Mouse (Mus musculus) heart, embryonic 10.5 days (tissue): ENCODE data around the gene Tmtc4. TPM values are rescaled to one million over a fixed set of nuclear protein-coding genes. Genes with fewer than 3 reads are reported as not detected.

Experiments used
- DNase-seq: peaks from one replicate; pipeline ENCODE4 v3.0.0-alpha.2; 2017; ENCODE audit warnings: low spot score
- H3K27ac ChIP-seq: fragments of 300-500 bp; sonication (generic); 2 replicates; pipeline ENCODE4 v1.5.1; 2016; ENCODE audit warnings: mild to moderate bottlenecking
- H3K27me3 ChIP-seq: fragments of 300-500 bp; sonication (generic); 2 replicates; pipeline ENCODE4 v1.6.1; 2016; ENCODE audit warnings: mild to moderate bottlenecking; ENCODE audit not compliant: poor library complexity, insufficient read depth, severe bottlenecking
- H3K36me3 ChIP-seq: fragments of 300-500 bp; sonication (generic); 2 replicates; pipeline ENCODE4 v1.6.1; 2016; ENCODE audit warnings: mild to moderate bottlenecking, moderate library complexity
- H3K4me1 ChIP-seq: fragments of 300-500 bp; sonication (generic); 2 replicates; pipeline ENCODE4 v1.6.1; 2016; ENCODE audit warnings: mild to moderate bottlenecking
- H3K4me3 ChIP-seq: fragments of 300-500 bp; sonication (generic); 2 replicates; pipeline ENCODE4 v1.5.1; 2016; ENCODE audit warnings: mild to moderate bottlenecking, moderate library complexity
- H3K9me3 ChIP-seq: fragments of 300-500 bp; sonication (generic); 2 replicates; pipeline ENCODE4 v1.6.1; 2016; ENCODE audit warnings: mild to moderate bottlenecking, moderate library complexity
- WGBS: fragments of 180-500 bp; shearing (Covaris S2); methylation state at CpG from one replicate; pipeline ENCODE4 v1.1.7; 2016; 5-methylcytosine and 5-hydroxymethylcytosine counted together
- polyA plus RNA-seq: library from polyadenylated mRNA; unstranded; fragments of >200 nt; fragmentation: Nextera tagmentation; extraction: Ambion mirVana; gene quantifications from 2 replicates; pipeline ENCODE4 v1.2.1, GENCODE M21; 2016

Gene Tmtc4
- polyA plus RNA-seq, 1 experiment from 2014 or later = 23.2 TPM

GRCm38 (mm10) chr14:122992937-122993336, 9.1 kb upstream of the Tmtc4 start:
- WGBS = 64% methylated on average over 6 of the region's 6 CpGs
- Histone ChIP-seq H3K4me3 (no peak overlapping the region), H3K4me1 (no peaks in the 10 kb centered on the region), H3K9me3 (no peaks in the 10 kb centered on the region), H3K27me3 (no peaks in the 10 kb centered on the region), H3K36me3 (no peaks in the 10 kb centered on the region), H3K27ac (no peak overlapping the region)
- no peak for DNase-seq

GRCm38 (mm10) chr14:122990521-122991052, 6.8 kb upstream of the Tmtc4 start:
- no peaks in the 10 kb centered on the region for H3K27me3 ChIP-seq
- H3K9me3 ChIP-seq = no peaks in the 10 kb centered on the region
- no peaks in the 10 kb centered on the region for H3K36me3 ChIP-seq
- 53% methylated on average over 4 of the region's 4 CpGs for WGBS
- no peaks in the 10 kb centered on the region for H3K4me1 ChIP-seq
- no peak for DNase-seq
- H3K27ac ChIP-seq = no peak overlapping the region
- no peak overlapping the region for H3K4me3 ChIP-seq

- WGBS = 53% methylated on average over 2 of the region's 2 CpGs
- H3K9me3 ChIP-seq = no peaks in the 10 kb centered on the region
- no peaks in the 10 kb centered on the region for H3K36me3 ChIP-seq
- H3K27me3 ChIP-seq = no peaks in the 10 kb centered on the region
- H3K4me3 ChIP-seq = no peak overlapping the region
- no peak overlapping the region for H3K27ac ChIP-seq
- DNase-seq = peak; percentile 61
- peaks cover 17% of the 10 kb centered on the region for H3K4me1 ChIP-seq
Observed at GRCm38 (mm10) chr14:122986404-122986803, 2.6 kb upstream of the Tmtc4 start.

- under 1% methylated on average over 54 of the region's 63 CpGs for WGBS
- Histone ChIP-seq H3K27me3 (no peaks in the 10 kb centered on the region), H3K4me1 (peaks cover 17% of the 10 kb centered on the region), H3K9me3 (no peaks in the 10 kb centered on the region), H3K27ac (peak overlapping the region; percentile 95), H3K4me3 (peak overlapping the region; percentile 84), H3K36me3 (no peaks in the 10 kb centered on the region)
- DNase-seq = no peak
Observed at GRCm38 (mm10) chr14:122982571-122983225, 1.1 kb downstream of the Tmtc4 start.

GRCm38 (mm10) chr14:122981831-122982485, 1.9 kb downstream of the Tmtc4 start:
- DNase-seq = peak; percentile 70
- Histone ChIP-seq H3K27ac (peak overlapping the region; percentile 95; the same call in 1 of the 2 replicates), H3K4me3 (peak overlapping the region; percentile 84), H3K27me3 (no peaks in the 10 kb centered on the region), H3K4me1 (peaks cover 17% of the 10 kb centered on the region), H3K36me3 (no peaks in the 10 kb centered on the region), H3K9me3 (no peaks in the 10 kb centered on the region)
- WGBS = 51% methylated on average over 8 of the region's 8 CpGs

GRCm38 (mm10) chr14:122978871-122979270, 5.0 kb downstream of the Tmtc4 start:
- Histone ChIP-seq H3K27me3 (no peaks in the 10 kb centered on the region), H3K9me3 (no peaks in the 10 kb centered on the region), H3K27ac (no peak overlapping the region), H3K4me1 (peaks cover 13% of the 10 kb centered on the region), H3K4me3 (no peak overlapping the region), H3K36me3 (no peaks in the 10 kb centered on the region)
- peak; percentile 4 for DNase-seq
- 80% methylated on average over 3 of the region's 3 CpGs for WGBS

GRCm38 (mm10) chr14:122977797-122978140, 6.1 kb downstream of the Tmtc4 start:
- no peaks in the 10 kb centered on the region for H3K9me3 ChIP-seq
- no peak for DNase-seq
- H3K4me1 ChIP-seq = peaks cover 9% of the 10 kb centered on the region
- H3K27ac ChIP-seq = no peak overlapping the region
- H3K4me3 ChIP-seq = no peak overlapping the region
- peaks cover 4% of the 10 kb centered on the region; the same call in 1 of the 2 replicates for H3K36me3 ChIP-seq
- no peaks in the 10 kb centered on the region for H3K27me3 ChIP-seq
- 83% methylated on average over 1 of the region's 1 CpGs for WGBS

GRCm38 (mm10) chr14:122977056-122977796, 6.6 kb downstream of the Tmtc4 start:
- Histone ChIP-seq H3K27ac (no peak overlapping the region), H3K36me3 (peaks cover 10% of the 10 kb centered on the region; the same call in 1 of the 2 replicates), H3K4me3 (no peak overlapping the region), H3K4me1 (peaks cover 7% of the 10 kb centered on the region), H3K27me3 (no peaks in the 10 kb centered on the region), H3K9me3 (no peaks in the 10 kb centered on the region)
- 69% methylated on average over 9 of the region's 9 CpGs for WGBS
- DNase-seq = no peak

- H3K36me3 ChIP-seq = peaks cover 30% of the 10 kb centered on the region
- H3K27ac ChIP-seq = no peak overlapping the region
- WGBS = 82% methylated on average over 3 of the region's 3 CpGs
- H3K9me3 ChIP-seq = no peaks in the 10 kb centered on the region
- H3K4me1 ChIP-seq = no peaks in the 10 kb centered on the region
- peak; percentile 10 for DNase-seq
- no peaks in the 10 kb centered on the region for H3K27me3 ChIP-seq
- H3K4me3 ChIP-seq = no peak overlapping the region
Observed at GRCm38 (mm10) chr14:122974854-122975570, 8.8 kb downstream of the Tmtc4 start.

GRCm38 (mm10) chr14:122973091-122973490, 10.7 kb downstream of the Tmtc4 start:
- DNase-seq = no peak
- peaks cover 41% of the 10 kb centered on the region for H3K36me3 ChIP-seq
- H3K27ac ChIP-seq = no peak overlapping the region
- no peaks in the 10 kb centered on the region for H3K27me3 ChIP-seq
- H3K4me1 ChIP-seq = no peaks in the 10 kb centered on the region
- WGBS = 91% methylated on average over 2 of the region's 2 CpGs
- no peaks in the 10 kb centered on the region for H3K9me3 ChIP-seq
- no peak overlapping the region for H3K4me3 ChIP-seq

- DNase-seq = no peak
- Histone ChIP-seq H3K4me3 (no peak overlapping the region), H3K27ac (no peak overlapping the region), H3K4me1 (no peaks in the 10 kb centered on the region), H3K9me3 (no peaks in the 10 kb centered on the region), H3K36me3 (peaks cover 59% of the 10 kb centered on the region), H3K27me3 (no peaks in the 10 kb centered on the region)
- 60% methylated on average over 2 of the region's 2 CpGs for WGBS
Observed at GRCm38 (mm10) chr14:122968049-122968448, 15.8 kb downstream of the Tmtc4 start.

GRCm38 (mm10) chr14:122957941-122958340, 25.9 kb downstream of the Tmtc4 start:
- peaks cover 6% of the 10 kb centered on the region; the same call in 1 of the 2 replicates for H3K36me3 ChIP-seq
- H3K27ac ChIP-seq = no peak overlapping the region
- H3K4me3 ChIP-seq = no peak overlapping the region
- no peaks in the 10 kb centered on the region for H3K27me3 ChIP-seq
- H3K9me3 ChIP-seq = no peaks in the 10 kb centered on the region
- no peaks in the 10 kb centered on the region for H3K4me1 ChIP-seq
- 84% methylated on average over 8 of the region's 8 CpGs for WGBS
- no peak for DNase-seq
